Mouse (Mus musculus): ENCODE results near the gene Hand2.
A peak's percentile ranks its signal among the peaks of the same experiment; 100 is the strongest.

Hand2 gene

DNA sequence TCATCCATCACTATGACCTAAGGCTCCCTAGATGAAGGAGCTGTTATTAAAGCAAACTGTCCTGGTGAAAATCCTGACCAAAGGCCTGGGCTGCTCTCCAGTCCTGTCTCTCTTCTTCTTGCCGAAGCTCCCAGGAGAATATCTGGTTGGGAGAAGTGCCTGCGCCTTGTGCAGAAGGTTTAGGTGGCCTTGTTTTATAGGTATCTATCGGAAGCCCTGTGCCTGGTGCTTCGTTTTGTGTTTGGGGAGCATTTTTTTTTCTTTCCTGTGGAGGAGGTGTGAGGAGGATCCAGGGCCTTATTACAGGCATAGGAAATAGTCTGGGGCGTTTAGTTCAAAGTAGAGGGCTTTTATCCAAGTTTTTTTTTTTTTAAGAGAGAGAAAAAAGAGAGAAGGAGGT, 3.9 kb downstream of the Hand2 start:
- no peak for DNase-seq

DNA sequence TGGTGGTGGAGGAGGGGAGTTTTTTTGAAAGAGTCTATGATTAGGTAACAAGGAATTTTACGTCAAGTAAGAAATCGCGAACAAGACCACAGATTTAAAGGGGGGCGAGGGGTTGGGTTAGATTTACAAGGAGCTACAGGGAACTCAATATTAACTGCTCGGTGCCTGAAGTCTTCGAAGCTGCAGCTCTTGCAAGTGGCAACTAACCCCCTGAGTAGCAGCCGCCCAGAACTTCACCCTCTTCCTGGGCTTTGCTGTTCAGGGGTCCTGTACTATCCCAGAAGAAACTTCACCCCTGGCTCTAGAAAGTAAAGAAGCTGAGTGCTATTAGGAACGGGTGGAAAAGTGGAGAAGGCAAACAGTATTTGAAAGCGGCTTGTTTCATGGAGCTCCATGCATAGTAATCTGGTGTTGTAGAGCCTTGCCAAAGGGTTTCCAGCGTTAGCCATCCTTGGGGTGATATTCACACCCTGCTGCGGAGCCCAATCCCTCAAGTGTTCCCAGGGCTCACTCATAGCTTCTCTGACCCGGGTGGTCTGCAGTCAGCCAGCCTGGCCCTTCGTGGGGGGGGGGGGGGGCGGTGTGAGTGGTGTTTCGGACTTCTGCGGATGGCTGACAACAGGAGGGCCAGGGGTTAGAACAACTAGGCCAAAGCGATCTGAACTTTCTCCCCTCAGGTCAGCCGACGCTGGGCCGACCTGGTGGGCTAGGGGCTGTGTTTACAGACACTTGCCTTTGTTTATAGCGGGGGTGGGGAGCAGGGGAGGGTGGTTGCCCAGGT, 4.5 kb downstream of the Hand2 start:
- no peak for DNase-seq

DNA sequence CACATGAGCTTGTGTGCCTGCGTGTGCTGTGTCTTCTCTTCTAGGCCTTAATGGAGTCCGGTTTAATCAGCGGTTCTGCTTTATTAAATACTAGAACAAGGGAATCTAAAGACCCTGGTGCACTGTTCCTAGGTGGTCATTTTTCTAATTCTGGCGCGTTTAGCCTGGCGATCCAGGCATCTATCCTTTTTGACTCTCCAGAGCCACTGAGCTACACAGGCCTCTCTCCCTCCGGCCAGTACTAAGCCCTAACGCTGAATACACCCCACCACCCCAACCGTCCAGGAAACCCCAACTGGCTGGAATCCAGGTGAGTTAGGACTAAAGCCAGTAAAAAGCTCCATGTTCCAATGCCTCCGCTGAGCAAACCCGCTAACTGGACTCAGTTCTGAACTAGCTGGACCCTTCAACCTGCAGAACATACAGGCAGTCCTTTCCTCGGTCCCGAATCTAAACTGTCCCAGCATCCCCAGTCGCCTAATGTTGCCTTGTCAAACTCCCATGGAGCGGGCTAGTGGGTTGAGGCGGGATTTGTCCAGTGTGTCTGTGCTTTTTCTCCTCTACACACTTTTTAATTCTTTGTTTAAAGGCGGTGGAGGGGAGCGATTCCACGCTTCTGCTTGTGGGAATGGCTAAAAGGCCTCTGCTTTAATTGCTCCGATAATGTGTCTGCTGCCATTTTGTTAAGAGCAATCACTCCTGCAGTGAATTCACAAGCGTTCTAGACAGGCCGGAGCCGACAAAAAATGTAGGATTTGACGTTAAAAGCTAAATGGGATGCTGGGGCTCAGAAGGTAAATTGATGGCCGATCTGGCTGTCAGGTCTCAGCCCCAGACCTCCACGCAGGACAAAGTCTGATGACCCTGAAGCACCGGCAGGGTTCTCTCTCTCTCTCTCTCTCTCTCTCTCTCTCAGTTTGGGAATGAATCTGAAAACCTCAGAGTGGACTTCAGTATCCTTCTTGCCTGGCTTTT, 5.6 kb downstream of the Hand2 start:
- DNase-seq = no peak

DNA sequence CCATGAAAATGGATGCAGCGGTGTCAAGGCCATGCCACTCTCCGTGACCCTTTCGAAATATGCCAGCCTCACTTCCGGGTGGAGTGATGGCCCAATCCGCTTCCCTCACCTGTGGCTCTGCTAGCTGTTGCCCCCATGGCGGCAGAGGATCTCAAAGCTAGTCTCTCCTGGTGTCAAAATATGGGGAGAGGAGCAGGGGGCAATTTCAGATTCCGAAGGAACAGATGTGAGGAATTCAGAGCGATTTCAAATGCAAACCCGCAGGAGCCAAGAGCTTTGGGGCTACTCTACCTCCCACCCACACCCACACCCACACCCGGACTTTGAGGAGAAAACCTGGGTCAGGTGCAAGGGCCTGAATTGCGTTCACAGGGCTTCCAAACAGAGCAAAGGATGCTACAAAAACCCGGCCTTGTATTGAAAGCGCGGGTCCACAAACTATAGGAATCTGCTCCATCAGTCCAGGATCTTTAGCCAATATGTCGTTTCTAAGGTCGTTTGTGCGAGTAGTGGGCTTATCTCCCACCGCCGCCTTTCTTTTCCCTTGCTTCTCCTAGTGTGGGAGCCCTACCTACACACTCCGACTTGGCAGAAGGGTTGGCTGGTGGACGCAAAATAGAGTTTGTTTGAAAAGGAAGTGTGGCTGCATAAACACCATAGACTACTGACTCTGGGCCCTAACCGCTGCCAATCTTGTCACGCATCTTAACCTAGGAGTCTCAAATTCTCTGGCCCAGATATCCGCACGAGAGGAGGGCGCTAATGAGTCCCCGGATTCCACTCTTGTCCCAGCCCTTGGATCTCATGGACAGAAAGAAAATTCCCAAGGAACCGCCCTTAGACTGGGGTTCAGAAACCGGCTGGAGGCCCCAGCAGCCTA, 6.7 kb downstream of the Hand2 start:
- peak in 1 of 2 experiments; percentile 24 for DNase-seq

DNA sequence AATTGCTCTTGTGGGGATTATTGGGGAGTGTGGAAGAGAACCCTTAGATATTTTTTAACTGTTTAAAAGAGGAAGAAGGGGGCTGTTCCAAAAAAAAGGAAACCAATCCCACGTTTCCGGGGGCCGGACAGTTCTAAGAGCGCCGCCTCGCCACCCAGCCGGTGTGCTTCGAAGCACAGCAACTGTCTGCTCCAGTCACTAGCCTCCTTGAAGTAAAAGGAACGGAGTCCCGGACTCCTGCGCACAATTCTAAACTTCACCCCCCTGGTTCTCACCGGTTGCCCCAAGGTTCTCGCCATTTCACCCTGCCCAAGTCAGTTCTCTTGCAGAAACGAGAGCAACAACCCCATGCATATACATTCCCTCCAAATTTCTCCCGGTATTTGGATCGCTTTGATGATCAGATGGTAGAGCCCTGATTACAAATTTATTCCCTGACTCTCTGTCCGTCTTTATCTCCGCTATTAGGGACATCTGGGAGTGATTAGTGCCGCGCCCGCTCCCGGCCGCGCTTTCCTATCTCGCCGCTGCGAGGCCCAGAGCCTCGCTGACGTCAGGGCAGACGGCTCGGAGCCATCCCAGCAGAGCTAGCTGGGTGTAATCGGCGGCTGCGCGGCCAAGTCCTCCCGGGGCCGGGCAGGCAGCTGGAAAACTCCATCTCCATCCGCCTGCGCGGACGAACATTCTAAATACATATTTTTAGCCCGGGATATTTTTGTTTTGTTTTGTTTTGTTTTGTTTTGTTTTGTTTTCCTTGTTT, 7.6 kb downstream of the Hand2 start:
- DNase-seq = peak; percentile 68 to 77

DNA sequence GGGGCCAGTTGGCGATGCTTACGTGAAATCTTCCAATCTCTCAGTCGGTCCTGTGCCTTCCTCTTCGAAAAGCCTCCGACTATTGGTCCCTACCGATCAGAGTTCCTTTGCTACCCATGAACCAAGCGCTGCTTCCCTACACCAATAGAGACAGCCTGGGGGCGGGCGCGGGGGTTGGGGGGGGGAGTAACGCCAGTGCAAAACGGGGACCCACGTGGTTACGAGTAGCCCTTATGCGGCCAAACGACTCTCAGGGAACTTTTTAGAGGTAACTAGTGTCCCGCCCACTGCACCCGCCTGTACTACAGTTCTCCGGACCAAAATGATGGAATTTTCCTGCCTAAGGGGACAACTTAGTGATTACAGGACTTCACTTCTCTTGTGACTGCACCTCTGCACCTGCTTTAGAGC, 8.2 kb downstream of the Hand2 start:
- no peak for DNase-seq

DNA sequence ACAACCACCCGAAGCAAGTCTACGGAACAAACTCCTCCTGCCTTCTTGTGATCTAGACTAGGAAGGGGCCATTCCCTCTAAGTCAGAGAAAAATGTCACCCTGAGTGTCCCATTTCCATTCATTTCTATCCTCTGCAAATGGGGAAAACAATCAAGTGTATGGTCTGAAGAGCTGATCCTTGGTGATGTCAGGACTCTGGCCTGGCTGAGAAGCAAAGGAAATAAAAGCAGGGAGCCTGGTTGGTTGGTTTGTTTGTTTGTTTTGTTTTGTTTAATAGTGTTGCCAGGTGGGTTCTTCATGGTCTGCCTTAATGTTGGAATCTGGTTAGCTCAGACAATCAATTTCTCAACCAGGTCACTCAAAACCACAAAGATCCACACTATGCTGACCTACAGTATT, 9.3 kb downstream of the Hand2 start:
- peak in 1 of 2 experiments; percentile 1 for DNase-seq

DNA sequence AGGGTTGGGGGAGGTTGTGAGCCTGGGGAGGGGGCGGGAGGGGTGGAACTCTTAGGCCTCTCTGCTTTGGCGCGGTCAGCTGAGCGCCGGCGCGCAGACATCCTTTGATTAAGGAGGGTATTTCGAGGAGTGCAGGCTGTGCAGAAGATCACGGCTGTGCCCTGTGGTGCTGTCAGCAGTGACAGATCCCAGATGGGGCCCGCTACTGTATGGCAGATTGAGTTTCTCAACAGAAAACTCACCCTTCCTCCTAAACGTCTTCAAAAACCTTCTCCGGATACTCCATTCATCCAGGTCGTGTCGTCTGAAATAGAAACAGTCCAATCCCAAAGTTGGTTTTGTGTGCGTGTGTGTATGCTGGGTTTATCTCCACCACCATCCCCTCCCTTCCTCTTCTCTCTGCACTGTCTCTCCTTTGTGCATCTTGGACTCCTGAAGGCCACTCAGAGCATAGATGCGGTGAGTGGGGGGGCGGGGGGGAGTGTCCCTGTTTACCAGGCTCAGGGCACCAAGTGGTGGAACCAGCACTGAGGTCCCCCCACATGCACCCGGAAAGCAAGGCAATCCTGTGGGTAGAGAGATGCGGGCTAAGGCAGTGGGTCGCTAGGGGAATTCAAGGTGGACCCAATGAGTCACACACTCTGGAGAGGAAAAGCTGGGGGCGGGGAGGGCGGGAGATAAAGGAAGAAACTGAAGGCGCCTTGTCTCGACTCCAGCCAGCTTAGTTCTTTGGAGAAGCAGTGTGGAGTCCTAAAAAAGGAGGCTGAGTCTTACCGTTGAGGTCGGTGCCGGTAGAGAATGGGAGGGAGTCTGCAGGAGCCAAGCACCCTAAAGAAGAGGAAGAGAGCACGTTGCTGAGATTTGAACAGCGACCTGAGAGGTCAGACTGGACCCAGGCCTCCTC, 11.2 kb downstream of the Hand2 start:
- no peak for DNase-seq

DNA sequence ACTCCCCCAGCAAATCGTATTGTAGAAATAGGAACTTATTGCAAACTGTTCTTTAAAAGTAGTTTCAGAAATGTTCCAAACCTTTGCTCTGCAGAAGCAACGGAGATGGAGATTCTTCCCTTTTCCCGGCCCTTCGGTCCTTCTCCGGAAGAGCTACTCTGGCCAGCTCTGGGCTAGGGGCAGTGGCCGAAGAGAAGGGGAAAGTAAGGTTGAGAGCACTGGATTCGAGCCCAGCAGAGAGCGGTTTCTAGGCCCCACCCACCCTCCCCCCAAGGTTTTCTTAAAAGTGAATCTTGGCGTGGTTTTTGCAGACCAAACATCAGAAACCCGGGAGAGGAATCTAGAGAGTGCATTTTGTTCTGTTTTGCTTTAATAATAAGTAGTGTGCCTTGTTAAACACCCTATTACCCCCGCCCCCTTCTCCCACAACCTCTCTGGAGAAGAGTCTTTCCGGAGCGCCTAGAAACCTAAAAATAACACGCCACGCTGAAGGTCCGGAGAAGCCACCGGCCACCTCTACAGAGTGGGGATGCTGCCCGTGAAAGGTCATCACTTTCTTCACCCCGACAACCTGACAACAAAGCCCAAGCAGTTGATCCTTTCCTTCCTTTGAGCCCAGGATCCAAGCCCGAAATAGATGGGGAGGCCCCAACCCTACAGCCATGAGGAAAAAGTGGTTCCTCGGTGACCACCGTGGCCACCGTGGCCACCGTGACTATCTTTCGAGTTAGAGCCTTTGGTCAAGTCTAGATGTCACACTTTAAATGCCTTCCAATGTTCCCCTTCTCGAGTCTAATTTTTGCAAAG, 12.1 kb downstream of the Hand2 start:
- no peak for DNase-seq

DNA sequence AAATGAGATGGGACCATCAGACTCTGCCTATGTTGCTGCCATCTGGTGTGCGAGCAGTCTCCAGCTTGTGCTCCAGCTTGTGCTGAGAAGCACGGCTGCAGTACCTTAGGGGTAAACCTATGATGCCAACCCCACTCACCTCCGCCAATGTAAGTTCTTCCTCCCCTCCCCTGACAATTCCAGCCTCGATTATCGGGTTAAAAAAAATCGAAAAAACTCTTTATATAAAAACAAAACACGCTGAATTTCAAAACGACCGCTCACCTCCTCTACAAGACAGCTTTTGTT, 12.6 kb downstream of the Hand2 start:
- peak; percentile 41 to 56 for DNase-seq

DNA sequence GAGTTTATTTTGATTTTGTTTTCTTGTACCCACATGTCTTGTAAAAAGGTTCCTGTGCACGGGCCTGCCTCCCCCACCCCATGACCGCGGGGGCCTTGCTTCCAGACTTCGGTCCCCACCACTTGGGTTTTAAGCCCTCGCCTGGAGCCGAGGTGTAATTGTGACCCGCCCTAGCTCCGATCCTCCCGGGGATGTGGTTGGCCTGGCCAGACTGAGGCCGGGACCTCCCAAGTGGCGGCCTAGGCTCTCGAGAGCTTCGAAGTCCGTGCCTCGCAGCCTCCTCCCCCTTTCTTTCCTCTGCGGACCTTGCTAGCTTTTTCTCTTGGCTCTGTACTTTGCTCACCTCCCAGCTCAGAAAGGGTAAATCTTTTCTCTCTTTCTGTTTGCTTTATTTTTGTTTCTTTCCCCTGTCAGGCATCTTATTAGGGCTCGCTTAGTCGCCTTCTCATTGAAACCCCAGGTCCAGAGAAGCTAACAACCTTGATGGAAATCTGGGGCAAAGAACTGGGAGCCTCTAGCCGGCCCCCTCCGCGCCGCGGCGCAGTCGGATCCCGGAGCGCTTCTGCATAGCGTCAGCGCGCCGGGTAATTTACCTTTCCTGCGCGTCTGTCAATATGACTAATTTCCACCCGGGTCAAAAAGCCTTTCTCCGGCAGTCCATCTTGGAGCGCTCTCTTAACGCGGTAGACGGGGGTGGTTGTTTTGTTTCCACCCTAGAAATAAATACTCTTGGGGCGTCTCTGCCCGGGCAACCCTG, 13.2 kb downstream of the Hand2 start:
- peak; percentile 44 to 60 for DNase-seq

DNA sequence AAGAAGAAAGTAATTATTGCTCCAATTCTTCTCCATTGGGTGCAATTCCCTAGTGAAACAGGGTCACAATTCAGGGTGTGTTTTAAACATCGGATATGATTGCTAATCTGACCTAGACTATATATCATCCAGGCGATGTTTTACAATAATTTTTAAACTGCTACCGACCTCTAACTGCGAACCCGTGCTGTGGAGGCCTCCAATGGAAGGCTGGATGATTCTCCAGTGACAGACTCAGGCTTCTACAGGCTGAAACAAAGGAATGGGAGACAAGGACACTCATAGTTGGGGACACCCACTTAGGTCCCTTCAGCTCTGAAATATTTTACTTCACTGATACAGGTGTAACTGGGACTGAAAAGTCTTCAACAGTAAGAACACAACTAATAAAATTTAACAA, 13.9 kb downstream of the Hand2 start:
- no peak for DNase-seq

DNA sequence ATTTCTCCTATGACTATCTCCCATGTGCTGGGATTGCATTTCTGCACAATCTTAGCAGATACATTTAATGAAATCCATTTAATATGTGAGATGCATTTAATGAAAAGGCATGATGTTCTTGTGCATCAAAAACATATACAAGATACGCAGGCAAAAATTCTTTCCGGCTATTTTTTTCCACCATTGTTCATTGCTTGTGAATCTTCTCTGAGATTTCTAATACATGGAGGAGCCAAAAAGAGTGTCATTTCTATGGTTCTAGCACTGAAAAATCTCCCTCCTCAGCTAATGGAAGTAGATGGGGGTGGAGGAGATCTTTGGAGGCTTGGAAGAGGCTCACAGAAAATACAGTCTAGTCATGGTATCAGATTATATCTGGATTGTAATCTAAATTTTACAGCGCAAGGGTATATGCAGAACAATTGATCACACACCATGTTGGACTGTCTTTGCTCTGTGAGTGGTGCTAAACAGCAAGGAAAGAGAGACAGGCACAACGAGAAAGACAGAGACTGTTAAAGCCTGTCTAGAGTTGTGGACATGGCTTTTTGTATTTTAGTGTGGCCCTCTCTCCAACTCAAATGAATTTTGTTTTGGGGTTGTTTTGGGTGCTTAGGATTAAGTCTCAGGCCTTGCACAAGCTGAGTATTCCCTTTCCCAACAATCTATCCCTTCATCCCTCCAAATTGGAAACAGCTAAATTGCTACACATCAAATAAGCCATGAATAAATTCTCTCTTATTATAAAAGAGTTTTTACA, 16.7 kb downstream of the Hand2 start:
- DNase-seq = peak in 1 of 2 experiments; percentile 0

DNA sequence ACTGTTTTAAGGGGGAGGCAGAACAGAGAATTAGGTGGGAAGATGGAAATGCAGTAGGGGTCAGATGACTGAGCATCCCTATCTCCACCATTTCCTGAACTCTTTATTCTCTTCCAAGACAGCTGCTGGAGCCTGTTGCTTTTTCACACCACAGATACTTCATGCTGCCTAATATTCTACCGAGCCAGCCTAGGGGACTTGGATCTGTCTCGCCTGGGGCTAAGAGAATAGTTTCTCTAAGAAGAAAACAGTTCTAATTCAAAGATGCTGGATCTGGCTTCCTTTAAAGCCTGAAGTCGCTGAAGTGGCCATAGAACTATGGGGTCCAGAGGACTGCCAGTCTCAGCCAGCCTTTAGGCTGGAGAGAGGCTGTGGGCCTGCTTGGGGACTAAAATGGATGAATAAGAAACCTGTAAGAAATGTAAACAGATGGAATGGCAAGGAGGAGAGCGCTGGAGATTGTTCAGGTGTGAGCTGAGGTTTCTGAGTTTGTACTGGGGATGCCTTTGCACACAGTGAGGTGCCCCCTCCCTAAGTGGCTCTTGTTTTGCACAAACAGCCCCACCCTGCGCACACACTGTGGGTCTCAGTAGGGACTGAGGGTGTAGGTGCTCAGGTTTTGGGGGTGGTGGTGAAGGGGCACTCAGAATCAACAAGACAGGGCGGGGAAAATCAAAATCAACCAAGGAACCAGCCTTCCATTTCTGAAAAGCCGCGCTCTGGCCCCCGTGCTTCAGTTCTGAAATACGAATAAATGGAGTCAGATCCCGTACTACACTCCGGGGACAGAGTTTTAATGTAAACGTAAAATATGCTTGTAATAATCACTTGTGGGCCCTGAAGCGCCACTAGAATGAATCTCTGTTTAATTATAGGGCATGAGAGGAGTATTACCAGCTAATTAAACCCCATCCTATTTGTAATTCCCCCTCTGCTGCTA, 19.2 kb downstream of the Hand2 start:
- DNase-seq = no peak

DNA sequence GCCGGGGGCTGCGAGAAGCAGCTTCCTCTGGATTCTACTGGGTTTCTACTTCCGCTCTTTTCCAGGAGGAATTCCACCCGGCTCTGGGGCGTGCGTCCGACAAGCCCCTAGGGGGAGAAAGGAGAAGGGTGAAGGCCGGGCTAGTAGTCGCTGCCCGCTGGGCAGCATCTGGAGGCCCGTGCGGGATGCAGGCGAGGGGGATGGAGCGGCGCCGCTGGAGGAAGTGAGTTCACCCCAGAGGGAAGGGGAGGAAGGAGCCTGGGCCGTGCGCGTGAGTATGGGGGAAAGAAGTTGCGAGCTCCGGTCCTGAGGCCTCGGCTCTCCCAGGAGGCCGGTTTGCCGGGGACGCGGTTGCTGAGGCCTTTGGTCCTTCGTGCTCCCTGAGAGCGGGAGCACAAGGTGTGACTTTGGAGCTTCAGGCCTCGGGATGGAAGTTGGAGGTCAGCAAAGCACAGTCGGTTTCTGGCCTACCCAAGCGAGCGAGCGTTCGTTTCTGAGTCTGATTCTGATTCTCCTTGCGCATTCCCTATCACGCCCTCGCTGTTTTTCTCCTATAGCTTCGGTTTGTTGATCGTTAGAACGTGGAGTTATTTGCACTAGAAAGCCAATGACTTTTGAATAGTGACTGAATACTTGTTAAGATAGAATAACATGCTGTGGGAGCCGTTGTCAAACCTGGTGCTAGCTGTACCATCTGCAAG, 20.2 kb downstream of the Hand2 start:
- DNase-seq = peak in 1 of 2 experiments; percentile 56

DNA sequence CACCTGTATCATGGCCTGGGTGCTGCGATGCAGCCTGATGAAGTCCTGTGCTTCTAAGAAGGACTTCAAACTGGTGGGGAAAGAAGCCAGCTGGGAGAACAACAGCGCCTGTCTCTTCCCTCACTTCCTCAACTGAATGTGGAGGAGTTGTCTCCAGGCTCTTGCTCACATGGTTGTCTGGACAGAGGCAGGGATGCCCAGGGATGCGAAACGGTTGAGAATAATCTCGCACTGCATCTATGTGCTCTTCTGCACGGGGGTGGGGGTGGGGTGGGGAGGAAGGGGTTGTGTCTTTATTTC, 20.7 kb downstream of the Hand2 start:
- no peak for DNase-seq

All from kidney, postnatal 4 days (tissue).